Mouse (Mus musculus) liver, embryonic 14.5 days (tissue): ENCODE results near the gene Arg2. TPM values are rescaled to one million over a fixed set of nuclear protein-coding genes. Genes with fewer than 3 reads are reported as not detected.

Source experiments
- ATAC-seq: fragments of 200-750 bp; cut with Nextera tagmentation; 2 replicates; pipeline ENCODE4 v1.8.0; 2017; ENCODE audit warnings: moderate number of reproducible peaks, mild to moderate bottlenecking, moderate library complexity; ENCODE audit not compliant: insufficient read depth
- DNase-seq, 3 experiments: peaks; one replicate each; pipeline ENCODE4 v3.0.0-alpha.2; 2012 to 2013; ENCODE audit warnings: low read depth in 3 of 3, low spot score in 3 of 3
- H3K27ac ChIP-seq: fragments of 300-500 bp; sonication (generic); 2 replicates; pipeline ENCODE4 v1.5.1; 2014; ENCODE audit warnings: moderate library complexity, mild to moderate bottlenecking, control low read depth, inconsistent platforms
- H3K27me3 ChIP-seq: fragments of 300-500 bp; sonication (generic); 2 replicates; pipeline ENCODE4 v1.6.1; 2014; ENCODE audit warnings: mild to moderate bottlenecking, low read length, moderate library complexity; ENCODE audit not compliant: control insufficient read depth, insufficient read depth
- H3K36me3 ChIP-seq: fragments of 300-500 bp; sonication (generic); replicated peaks from 2 replicates; pipeline ENCODE4 v1.6.1; 2014; ENCODE audit warnings: low read depth; ENCODE audit not compliant: control insufficient read depth, insufficient read depth
- H3K4me1 ChIP-seq, 2 experiments: fragments of 200-500 bp in 1 of 2; fragments of 300-500 bp in 1 of 2; sonication (generic) in 1 of 2; replicated peaks; 2 replicates each; pipeline ENCODE4 v1.6.1; 2012 to 2014; ENCODE audit warnings: antibody characterized with exemption in 1 of 2, inconsistent platforms in 1 of 2, low read length in 1 of 2; ENCODE audit not compliant: control insufficient read depth in 2 of 2, insufficient read depth in 2 of 2
- H3K4me2 ChIP-seq: fragments of 300-500 bp; sonication (generic); 2 replicates; pipeline ENCODE4 v1.6.1; 2014; ENCODE audit warnings: low read depth, mild to moderate bottlenecking, control low read depth, moderate library complexity
- H3K4me3 ChIP-seq, 2 experiments: fragments of 200-500 bp in 1 of 2; fragments of 300-500 bp in 1 of 2; sonication (generic) in 1 of 2; 2 replicates each; pipeline ENCODE4 v1.5.1; 2012 to 2014; ENCODE audit warnings: low read depth in 2 of 2, low read length in 2 of 2, mild to moderate bottlenecking in 2 of 2, control low read depth in 1 of 2, inconsistent platforms in 1 of 2, moderate library complexity in 1 of 2; ENCODE audit not compliant: insufficient read depth in 1 of 2
- H3K9ac ChIP-seq: fragments of 300-500 bp; sonication (generic); replicated peaks from 2 replicates; pipeline ENCODE4 v1.6.1; 2014; ENCODE audit warnings: mild to moderate bottlenecking, control low read depth, moderate library complexity
- H3K9me3 ChIP-seq: fragments of 300-500 bp; sonication (generic); 2 replicates; pipeline ENCODE4 v1.6.1; 2016; ENCODE audit warnings: low read length, mixed read lengths; ENCODE audit not compliant: control insufficient read depth
- CTCF ChIP-seq: IDR thresholded peaks from 2 replicates; pipeline ENCODE4 v1.5.1; 2016; ENCODE audit warnings: antibody characterized with exemption, low read depth, control low read depth
- EP300 ChIP-seq: IDR thresholded peaks from 2 replicates; pipeline ENCODE4 v1.6.1; 2016; ENCODE audit warnings: antibody characterized with exemption, low read depth
- WGBS: fragments of 180-500 bp; shearing (Covaris S2); extraction: QIAGEN DNeasy Blood & Tissue Kit; methylation state at CpG from one replicate; pipeline ENCODE4 v1.1.7; 2014; ENCODE audit not compliant: insufficient replicate concordance; 5-methylcytosine and 5-hydroxymethylcytosine counted together
- polyA plus RNA-seq, 2 experiments: library from polyadenylated mRNA; depleted of rRNA in 1 of 2; stranded (reverse) in 1 of 2; unstranded in 1 of 2; fragments of >200 nt; fragmentation: Nextera tagmentation in 1 of 2; extraction: Ambion mirVana in 1 of 2; gene quantifications; 2 replicates each; pipeline versions ENCODE4 v1.2.1 to v1.2.3; 2012 to 2014

The Arg2 gene
- polyA plus RNA-seq, 2 experiments, result not detected

GRCm38 (mm10) chr12:79201882-79202281 is 71.3 kb downstream of the Arg2 start:
- no peak overlapping the region for H3K4me3 ChIP-seq
- H3K4me2 ChIP-seq, result no peak overlapping the region
- no peaks in the 10 kb centered on the region for H3K4me1 ChIP-seq
- no peak for ATAC-seq
- H3K9me3 ChIP-seq, result no peaks in the 10 kb centered on the region
- no peak overlapping the region for H3K27ac ChIP-seq
- 22% methylated on average over 3 of the region's 3 CpGs for WGBS
- no peak for DNase-seq
- H3K36me3 ChIP-seq, result no peaks in the 10 kb centered on the region
- TF ChIP-seq EP300, result no peak
- no peak for TF ChIP-seq CTCF
- H3K27me3 ChIP-seq, result no peaks in the 10 kb centered on the region
- H3K9ac ChIP-seq, result no peak overlapping the region

Other genes with a start within 250 kb of the Arg2 start
- 18.7 and 21.5 TPM in 2 replicates for gene Plek2, start 223.8 kb upstream of the Arg2 start, polyA plus RNA-seq (2012; rRNA removed)
- 51.0 and 51.5 TPM in 2 replicates for gene Plek2, start 223.8 kb upstream of the Arg2 start, polyA plus RNA-seq (2014; fragmentation: Nextera tagmentation; extraction: Ambion mirVana)
- gene Tmem229b, start 123.2 kb upstream of the Arg2 start, polyA plus RNA-seq (2012; rRNA removed), result 2.0 and 2.4 TPM in 2 replicates
- 2.0 and 2.7 TPM in 2 replicates for gene Tmem229b, start 123.2 kb upstream of the Arg2 start, polyA plus RNA-seq (2014; fragmentation: Nextera tagmentation; extraction: Ambion mirVana)
- 0.14 and 0.15 TPM in 2 replicates for gene Plekhh1, start 101.6 kb upstream of the Arg2 start, polyA plus RNA-seq (2012; rRNA removed)
- 0.05 TPM in 1 of 2 replicates, not detected in the other for gene Plekhh1, start 101.6 kb upstream of the Arg2 start, polyA plus RNA-seq (2014; fragmentation: Nextera tagmentation; extraction: Ambion mirVana)
- 3.1 and 5.8 TPM in 2 replicates for gene Pigh, start 41.1 kb upstream of the Arg2 start, polyA plus RNA-seq (2012; rRNA removed)
- gene Pigh, start 41.1 kb upstream of the Arg2 start, polyA plus RNA-seq (2014; fragmentation: Nextera tagmentation; extraction: Ambion mirVana), result 5.2 and 5.5 TPM in 2 replicates
- 9.5 and 16.0 TPM in 2 replicates for gene Vti1b, start 41.9 kb downstream of the Arg2 start, polyA plus RNA-seq (2012; rRNA removed)
- gene Vti1b, start 41.9 kb downstream of the Arg2 start, polyA plus RNA-seq (2014; fragmentation: Nextera tagmentation; extraction: Ambion mirVana), result 34.9 and 35.2 TPM in 2 replicates
- gene Rdh11, start 61.5 kb downstream of the Arg2 start, polyA plus RNA-seq (2012; rRNA removed), result 13.3 and 16.0 TPM in 2 replicates
- 18.5 and 21.9 TPM in 2 replicates for gene Rdh11, start 61.5 kb downstream of the Arg2 start, polyA plus RNA-seq (2014; fragmentation: Nextera tagmentation; extraction: Ambion mirVana)
- 0.25 and 0.31 TPM in 2 replicates for gene Rdh12, start 78.1 kb downstream of the Arg2 start, polyA plus RNA-seq (2012; rRNA removed)
- gene Rdh12, start 78.1 kb downstream of the Arg2 start, polyA plus RNA-seq (2014; fragmentation: Nextera tagmentation; extraction: Ambion mirVana), result 0.37 and 0.40 TPM in 2 replicates
- gene Zfyve26, start 165.5 kb downstream of the Arg2 start, polyA plus RNA-seq (2012; rRNA removed), result 7.7 and 12.5 TPM in 2 replicates
- gene Zfyve26, start 165.5 kb downstream of the Arg2 start, polyA plus RNA-seq (2014; fragmentation: Nextera tagmentation; extraction: Ambion mirVana), result 7.0 and 7.6 TPM in 2 replicates
- gene Rad51b, start 166.5 kb downstream of the Arg2 start, polyA plus RNA-seq (2012; rRNA removed), result 1.6 and 2.3 TPM in 2 replicates
- 5.1 and 5.5 TPM in 2 replicates for gene Rad51b, start 166.5 kb downstream of the Arg2 start, polyA plus RNA-seq (2014; fragmentation: Nextera tagmentation; extraction: Ambion mirVana)